Mouse (Mus musculus): ENCODE data around the gene Rmi1. TPM values are rescaled to one million over a fixed set of nuclear protein-coding genes. Genes with fewer than 3 reads are reported as not detected.
A peak's percentile ranks its signal among the peaks of the same experiment; 100 is the strongest.

Rmi1 gene
- polyA plus RNA-seq, 1 experiment from 2014 or later, result 29.8 TPM

GRCm38 (mm10) chr13:58415374-58415773 lies 13.3 kb downstream of the Rmi1 start:
- Histone ChIP-seq H3K4me1 (ENCODE audit: control insufficient read depth, insufficient read depth, low read length) (peaks cover 3% of the 10 kb centered on the region; the same call in 1 of the 2 replicates), H3K27ac (ENCODE audit: low read depth, low read length) (no peak overlapping the region), H3K36me3 (ENCODE audit: control insufficient read depth, insufficient read depth, low read length) (0 out of 2 replicates have a peak, but pooled peaks cover 3% of the 10 kb centered on the region), H3K27me3 (ENCODE audit: control insufficient read depth, insufficient read depth, low read length) (no peaks in the 10 kb centered on the region), H3K9me3 (ENCODE audit: control insufficient read depth, low read length) (no peaks in the 10 kb centered on the region), H3K4me2 (ENCODE audit: low read depth) (no peak overlapping the region), H3K4me3 (ENCODE audit: low read depth, low read length) (no peak overlapping the region), H3K9ac (ENCODE audit: low read length) (no peak overlapping the region)
- WGBS, result 73% methylated on average over 6 of the region's 6 CpGs
- ATAC-seq (ENCODE audit: insufficient read depth, low FRiP score, low TSS enrichment) (no peak), DNase-seq (ENCODE audit: low spot score) (peak; percentile 20)

DNA sequence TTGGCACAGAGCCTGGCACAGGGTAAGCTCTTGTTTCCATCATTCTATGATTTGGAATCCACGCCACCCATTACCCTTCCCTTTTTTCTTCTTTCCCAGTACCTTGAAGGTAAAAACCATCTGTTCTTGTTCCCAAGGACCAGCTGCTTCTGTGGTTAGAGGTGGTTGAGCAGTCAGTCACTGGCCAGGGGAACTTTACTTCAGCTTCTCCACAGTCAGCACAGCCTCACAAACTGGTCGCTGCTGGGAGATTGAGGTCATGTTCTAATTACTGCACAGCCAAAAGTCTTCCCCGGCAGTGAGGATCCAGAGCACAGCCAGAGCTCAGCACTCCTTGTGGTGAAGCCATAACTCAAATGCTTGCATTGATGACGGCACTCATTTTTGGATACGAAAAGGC lies 13.8 kb downstream of the Rmi1 start:
- Histone ChIP-seq H3K27ac (ENCODE audit: low read depth, low read length) (no peak overlapping the region), H3K27me3 (ENCODE audit: control insufficient read depth, insufficient read depth, low read length) (no peaks in the 10 kb centered on the region), H3K4me2 (ENCODE audit: low read depth) (no peak overlapping the region), H3K9ac (ENCODE audit: low read length) (no peak overlapping the region), H3K36me3 (ENCODE audit: control insufficient read depth, insufficient read depth, low read length) (0 out of 2 replicates have a peak, but pooled peaks cover 3% of the 10 kb centered on the region), H3K9me3 (ENCODE audit: control insufficient read depth, low read length) (no peaks in the 10 kb centered on the region), H3K4me3 (ENCODE audit: low read depth, low read length) (no peak overlapping the region), H3K4me1 (ENCODE audit: control insufficient read depth, insufficient read depth, low read length) (peaks cover 3% of the 10 kb centered on the region; the same call in 1 of the 2 replicates)
- DNase-seq (ENCODE audit: low spot score) (no peak), ATAC-seq (ENCODE audit: insufficient read depth, low FRiP score, low TSS enrichment) (no peak)
- 74% methylated on average over 5 of the region's 5 CpGs for WGBS

DNA sequence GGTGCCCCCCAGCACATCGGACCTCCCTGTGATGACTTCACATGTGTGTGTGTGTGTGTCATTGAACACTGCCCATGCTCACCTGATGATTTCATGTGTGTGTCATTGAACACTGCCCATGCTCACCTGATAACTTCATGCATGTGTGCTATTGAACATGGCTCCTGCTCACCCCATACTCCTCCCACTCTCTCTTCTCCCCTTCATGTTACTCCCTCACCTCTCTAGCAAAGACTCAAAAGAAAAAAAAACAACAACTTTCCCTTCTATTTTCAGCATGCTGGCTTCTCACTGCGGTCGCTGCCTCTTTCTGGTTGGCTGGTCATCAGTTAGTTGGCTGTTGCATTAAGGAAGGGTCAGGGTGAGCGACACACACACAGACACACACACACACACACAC lies 16.6 kb downstream of the Rmi1 start:
- ATAC-seq (ENCODE audit: insufficient read depth, low FRiP score, low TSS enrichment) (no peak), DNase-seq (ENCODE audit: low spot score) (no peak)
- H3K36me3 ChIP-seq (ENCODE audit: control insufficient read depth, insufficient read depth, low read length), result no peaks in the 10 kb centered on the region
- H3K9ac ChIP-seq (ENCODE audit: low read length), result no peak overlapping the region
- no peak overlapping the region for H3K4me2 ChIP-seq (ENCODE audit: low read depth)
- no peaks in the 10 kb centered on the region for H3K9me3 ChIP-seq (ENCODE audit: control insufficient read depth, low read length)
- no peak overlapping the region for H3K4me3 ChIP-seq (ENCODE audit: low read depth, low read length)
- no peaks in the 10 kb centered on the region for H3K27me3 ChIP-seq (ENCODE audit: control insufficient read depth, insufficient read depth, low read length)
- 93% methylated on average over 4 of the region's 4 CpGs for WGBS
- peaks cover 3% of the 10 kb centered on the region; the same call in 1 of the 2 replicates for H3K4me1 ChIP-seq (ENCODE audit: control insufficient read depth, insufficient read depth, low read length)
- no peak overlapping the region for H3K27ac ChIP-seq (ENCODE audit: low read depth, low read length)

- no peak for ATAC-seq (ENCODE audit: insufficient read depth, low FRiP score, low TSS enrichment)
- no peaks in the 10 kb centered on the region for H3K9me3 ChIP-seq (ENCODE audit: control insufficient read depth, low read length)
- peaks cover 3% of the 10 kb centered on the region; the same call in 1 of the 2 replicates for H3K4me1 ChIP-seq (ENCODE audit: control insufficient read depth, insufficient read depth, low read length)
- DNase-seq (ENCODE audit: low spot score), result no peak
- no peaks in the 10 kb centered on the region for H3K27me3 ChIP-seq (ENCODE audit: control insufficient read depth, insufficient read depth, low read length)
- no peak overlapping the region for H3K27ac ChIP-seq (ENCODE audit: low read depth, low read length)
- H3K36me3 ChIP-seq (ENCODE audit: control insufficient read depth, insufficient read depth, low read length), result no peaks in the 10 kb centered on the region
- WGBS, result 90% methylated on average over 1 of the region's 1 CpGs
- no peak overlapping the region for H3K9ac ChIP-seq (ENCODE audit: low read length)
- no peak overlapping the region for H3K4me2 ChIP-seq (ENCODE audit: low read depth)
- no peak overlapping the region for H3K4me3 ChIP-seq (ENCODE audit: low read depth, low read length)
Measured at GRCm38 (mm10) chr13:58419266-58419665, 17.2 kb downstream of the Rmi1 start.

DNA sequence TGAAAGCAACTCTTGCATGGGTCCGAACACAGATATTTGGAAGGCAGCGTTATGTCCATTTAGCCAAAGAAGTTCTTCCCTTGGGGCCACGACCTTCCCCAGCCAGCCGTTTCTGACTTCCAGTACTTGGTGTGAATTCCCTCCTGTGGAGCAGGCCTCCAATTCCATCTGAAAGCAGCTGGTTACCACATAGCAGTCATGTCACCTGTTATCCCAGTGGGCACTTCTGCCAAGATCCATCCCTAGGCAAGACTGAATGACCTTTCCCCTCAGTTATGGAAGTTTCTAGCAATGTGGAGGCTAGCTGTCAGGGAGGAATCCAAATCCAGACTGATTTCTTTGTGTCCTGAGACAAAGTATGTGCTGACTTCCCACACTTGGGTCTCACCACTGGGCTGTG lies 19.0 kb downstream of the Rmi1 start:
- H3K4me2 ChIP-seq (ENCODE audit: low read depth), result no peak overlapping the region
- 76% methylated on average over 4 of the region's 4 CpGs for WGBS
- H3K27me3 ChIP-seq (ENCODE audit: control insufficient read depth, insufficient read depth, low read length), result no peaks in the 10 kb centered on the region
- H3K9ac ChIP-seq (ENCODE audit: low read length), result no peak overlapping the region
- no peaks in the 10 kb centered on the region for H3K36me3 ChIP-seq (ENCODE audit: control insufficient read depth, insufficient read depth, low read length)
- no peaks in the 10 kb centered on the region for H3K9me3 ChIP-seq (ENCODE audit: control insufficient read depth, low read length)
- H3K4me3 ChIP-seq (ENCODE audit: low read depth, low read length), result no peak overlapping the region
- no peak for ATAC-seq (ENCODE audit: insufficient read depth, low FRiP score, low TSS enrichment)
- H3K4me1 ChIP-seq (ENCODE audit: control insufficient read depth, insufficient read depth, low read length), result no peaks in the 10 kb centered on the region
- H3K27ac ChIP-seq (ENCODE audit: low read depth, low read length), result no peak overlapping the region
- DNase-seq (ENCODE audit: low spot score), result no peak

DNA sequence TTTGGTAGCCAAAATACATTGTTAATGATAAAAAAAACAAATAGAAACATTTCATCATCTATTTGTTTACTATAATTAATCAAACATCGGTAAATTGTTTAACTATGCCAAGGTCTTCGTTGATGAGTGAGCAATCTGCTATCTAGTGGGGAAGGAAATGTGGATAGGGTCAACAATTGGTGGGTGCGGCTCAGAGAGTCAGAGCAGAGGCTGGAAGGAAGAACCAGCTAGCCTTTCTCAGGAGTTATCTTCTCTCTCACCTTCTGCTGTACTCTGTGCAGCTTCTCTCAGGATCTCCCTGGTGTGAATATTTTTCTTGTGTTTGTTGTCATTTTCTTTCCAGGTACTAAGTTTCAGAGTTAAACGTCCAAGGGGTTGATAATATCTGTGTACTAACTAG lies 20.2 kb downstream of the Rmi1 start:
- WGBS, result 88% methylated on average over 4 of the region's 4 CpGs
- ATAC-seq (ENCODE audit: insufficient read depth, low FRiP score, low TSS enrichment) (no peak), DNase-seq (ENCODE audit: low spot score) (no peak)
- Histone ChIP-seq H3K4me2 (ENCODE audit: low read depth) (no peak overlapping the region), H3K36me3 (ENCODE audit: control insufficient read depth, insufficient read depth, low read length) (no peaks in the 10 kb centered on the region), H3K9ac (ENCODE audit: low read length) (no peak overlapping the region), H3K4me1 (ENCODE audit: control insufficient read depth, insufficient read depth, low read length) (no peaks in the 10 kb centered on the region), H3K4me3 (ENCODE audit: low read depth, low read length) (no peak overlapping the region), H3K9me3 (ENCODE audit: control insufficient read depth, low read length) (no peaks in the 10 kb centered on the region), H3K27me3 (ENCODE audit: control insufficient read depth, insufficient read depth, low read length) (no peaks in the 10 kb centered on the region), H3K27ac (ENCODE audit: low read depth, low read length) (no peak overlapping the region)

- 68% methylated on average over 10 of the region's 10 CpGs for WGBS
- no peaks in the 10 kb centered on the region for H3K27me3 ChIP-seq (ENCODE audit: control insufficient read depth, insufficient read depth, low read length)
- DNase-seq (ENCODE audit: low spot score) (no peak), ATAC-seq (ENCODE audit: insufficient read depth, low FRiP score, low TSS enrichment) (no peak)
- no peak overlapping the region for H3K4me3 ChIP-seq (ENCODE audit: low read depth, low read length)
- no peaks in the 10 kb centered on the region for H3K36me3 ChIP-seq (ENCODE audit: control insufficient read depth, insufficient read depth, low read length)
- H3K4me1 ChIP-seq (ENCODE audit: control insufficient read depth, insufficient read depth, low read length), result no peaks in the 10 kb centered on the region
- H3K4me2 ChIP-seq (ENCODE audit: low read depth), result no peak overlapping the region
- no peaks in the 10 kb centered on the region for H3K9me3 ChIP-seq (ENCODE audit: control insufficient read depth, low read length)
- no peak overlapping the region for H3K9ac ChIP-seq (ENCODE audit: low read length)
- no peak overlapping the region for H3K27ac ChIP-seq (ENCODE audit: low read depth, low read length)
Measured at GRCm38 (mm10) chr13:58423061-58423660, 21.1 kb downstream of the Rmi1 start.

DNA sequence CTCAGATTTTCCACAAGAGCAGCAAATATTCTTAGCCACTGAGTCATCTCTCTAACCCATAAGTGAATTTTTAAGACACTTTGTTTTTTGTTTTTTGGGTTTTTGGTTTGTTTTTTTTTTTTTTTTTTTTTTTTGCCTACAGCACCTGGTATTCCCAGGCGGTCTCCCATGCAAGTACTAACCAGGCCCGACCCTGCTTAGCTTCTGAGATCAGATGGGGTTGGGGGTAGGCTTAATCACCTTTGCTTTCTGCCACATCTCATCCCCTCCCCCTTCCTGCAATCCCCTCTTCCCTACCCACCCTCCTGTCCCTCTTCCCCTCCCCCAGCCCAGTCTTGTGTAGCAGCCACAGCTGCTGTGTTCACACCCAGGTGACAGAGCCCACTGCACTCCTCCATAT lies 37.7 kb downstream of the Rmi1 start:
- no peak for DNase-seq (ENCODE audit: low spot score)

GRCm38 (mm10) chr13:58443326-58443725 lies 41.3 kb downstream of the Rmi1 start:
- H3K9me3 ChIP-seq (ENCODE audit: control insufficient read depth, low read length), result no peaks in the 10 kb centered on the region
- no peaks in the 10 kb centered on the region for H3K27me3 ChIP-seq (ENCODE audit: control insufficient read depth, insufficient read depth, low read length)
- 69% methylated on average over 4 of the region's 4 CpGs for WGBS
- H3K9ac ChIP-seq (ENCODE audit: low read length), result no peak overlapping the region
- no peak overlapping the region for H3K4me2 ChIP-seq (ENCODE audit: low read depth)
- ATAC-seq (ENCODE audit: insufficient read depth, low FRiP score, low TSS enrichment) (no peak), DNase-seq (ENCODE audit: low spot score) (no peak)
- H3K27ac ChIP-seq (ENCODE audit: low read depth, low read length), result no peak overlapping the region
- no peak overlapping the region for H3K4me3 ChIP-seq (ENCODE audit: low read depth, low read length)
- no peaks in the 10 kb centered on the region for H3K36me3 ChIP-seq (ENCODE audit: control insufficient read depth, insufficient read depth, low read length)
- no peaks in the 10 kb centered on the region; the same call in 1 of the 2 replicates for H3K4me1 ChIP-seq (ENCODE audit: control insufficient read depth, insufficient read depth, low read length)

More for the DNA sequence above, 37.7 kb downstream of the Rmi1 start:
- Histone ChIP-seq H3K9ac (ENCODE audit: low read length) (no peak overlapping the region), H3K4me3 (ENCODE audit: low read depth, low read length) (no peak overlapping the region), H3K27ac (ENCODE audit: low read depth, low read length) (no peak overlapping the region), H3K27me3 (ENCODE audit: control insufficient read depth, insufficient read depth, low read length) (no peaks in the 10 kb centered on the region), H3K4me1 (ENCODE audit: control insufficient read depth, insufficient read depth, low read length) (no peaks in the 10 kb centered on the region; the same call in 1 of the 2 replicates), H3K9me3 (ENCODE audit: control insufficient read depth, low read length) (no peaks in the 10 kb centered on the region), H3K36me3 (ENCODE audit: control insufficient read depth, insufficient read depth, low read length) (no peaks in the 10 kb centered on the region), H3K4me2 (ENCODE audit: low read depth) (no peak overlapping the region)
- ATAC-seq (ENCODE audit: insufficient read depth, low FRiP score, low TSS enrichment), result no peak
- 49% methylated on average over 2 of the region's 2 CpGs for WGBS

All from neural tube, embryonic 11.5 days (tissue).